Mouse (Mus musculus) megakaryocyte, embryonic 14.5 days (primary cell): ENCODE data around the gene Dnah5. TPM values are rescaled to one million over a fixed set of nuclear protein-coding genes. Genes with fewer than 3 reads are reported as not detected.
"Not testable (repeated sequence)": the region's sequence is repeated elsewhere in the genome, so short reads cannot be mapped to it uniquely, and the experiment has no call there.

Experiments
- H3K27me3 ChIP-seq: replicated peaks from 2 replicates; pipeline ENCODE3; 2012; ENCODE audit warnings: inconsistent platforms
- H3K36me3 ChIP-seq: replicated peaks from 2 replicates; pipeline ENCODE3; 2012; ENCODE audit warnings: low read length, inconsistent platforms, mixed read lengths
- H3K4me1 ChIP-seq: 2 replicates; pipeline ENCODE4 v1.6.1; 2012; ENCODE audit warnings: inconsistent platforms
- H3K4me3 ChIP-seq: replicated peaks from 2 replicates; pipeline ENCODE3; 2012; ENCODE audit warnings: moderate library complexity, mild to moderate bottlenecking, inconsistent platforms
- H3K9me3 ChIP-seq: 2 replicates; pipeline ENCODE4 v1.6.1; 2012; ENCODE audit warnings: inconsistent platforms
- FLI1 ChIP-seq: IDR thresholded peaks from 2 replicates; pipeline ENCODE4 v1.6.1; 2012; ENCODE audit warnings: low read length, inconsistent platforms, mixed read lengths
- GATA1 ChIP-seq: IDR thresholded peaks from 3 replicates; pipeline ENCODE4 v1.6.1; 2012; ENCODE audit warnings: mixed read lengths, low read length, inconsistent platforms, borderline replicate concordance
- polyA plus RNA-seq: library from polyadenylated mRNA; stranded (reverse); fragments of >175 nt; gene quantifications from 2 replicates; pipeline ENCODE4 v1.2.3, GENCODE M21; 2012; ENCODE audit warnings: low replicate concordance; ENCODE audit not compliant: insufficient read depth

Gene Dnah5
- polyA plus RNA-seq, 1 experiment, result 0.01 TPM

GRCm38 (mm10) chr15:28367561-28367960, 164.0 kb downstream of the Dnah5 start:
- Histone ChIP-seq H3K4me1 (no peaks in the 10 kb centered on the region), H3K4me3 (no peak overlapping the region), H3K9me3 (no peaks in the 10 kb centered on the region), H3K27me3 (no peaks in the 10 kb centered on the region), H3K36me3 (no peaks in the 10 kb centered on the region)
- no peak for TF ChIP-seq GATA1
- no peak for TF ChIP-seq FLI1

DNA sequence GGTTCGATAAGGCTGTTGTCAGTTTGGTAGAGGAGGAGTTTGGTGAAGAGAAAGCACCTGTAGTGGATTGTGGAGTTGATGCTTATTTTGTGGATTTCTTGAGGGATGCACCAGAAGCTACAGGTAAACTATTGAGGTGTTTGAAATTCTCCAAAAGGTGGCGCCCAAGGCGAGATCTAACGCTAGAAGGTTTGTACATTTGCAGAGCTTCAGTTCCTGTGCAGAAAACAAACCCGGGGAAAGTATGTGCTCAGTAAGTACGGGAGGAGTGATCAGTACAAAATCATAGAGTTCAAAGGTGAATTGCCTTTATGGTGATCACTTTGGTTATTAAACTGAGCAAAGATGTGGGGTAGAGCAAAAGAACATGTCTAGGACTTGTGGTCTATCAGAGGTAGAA, 166.9 kb downstream of the Dnah5 start:
- H3K9me3 ChIP-seq, result no peaks in the 10 kb centered on the region
- H3K4me3 ChIP-seq, result no peak overlapping the region
- no peaks in the 10 kb centered on the region for H3K4me1 ChIP-seq
- H3K27me3 ChIP-seq, result no peaks in the 10 kb centered on the region
- no peaks in the 10 kb centered on the region for H3K36me3 ChIP-seq
- TF ChIP-seq FLI1 (no peak), GATA1 (no peak)

GRCm38 (mm10) chr15:28371506-28371905, 168.0 kb downstream of the Dnah5 start:
- H3K9me3 ChIP-seq, result 0 out of 2 replicates have a peak, but pooled peaks cover 3% of the 10 kb centered on the region
- no peaks in the 10 kb centered on the region for H3K36me3 ChIP-seq
- H3K4me1 ChIP-seq, result no peaks in the 10 kb centered on the region
- no peaks in the 10 kb centered on the region for H3K27me3 ChIP-seq
- TF ChIP-seq GATA1, result no peak
- no peak for TF ChIP-seq FLI1
- H3K4me3 ChIP-seq, result no peak overlapping the region

DNA sequence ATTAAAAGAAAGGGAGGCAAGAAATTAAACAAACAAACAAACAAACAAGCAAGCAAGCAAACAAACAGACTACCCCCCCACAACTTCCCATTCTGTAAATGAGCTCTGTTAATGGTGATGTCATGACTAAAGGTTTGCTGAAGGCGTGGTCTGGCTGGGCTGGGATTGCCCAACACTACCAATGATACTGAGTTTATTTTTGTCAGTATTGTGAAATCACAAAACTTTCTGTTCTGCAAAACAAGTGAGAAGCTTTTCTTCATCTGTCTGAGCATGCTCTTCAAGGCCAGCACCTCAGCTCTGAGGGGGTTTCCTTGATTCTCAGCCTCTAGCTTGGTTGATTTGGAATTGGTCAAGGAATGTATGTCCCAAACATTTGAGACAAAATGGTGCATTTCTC, 170.8 kb downstream of the Dnah5 start:
- Histone ChIP-seq H3K9me3 (0 out of 2 replicates have a peak, but pooled peaks cover 11% of the 10 kb centered on the region), H3K4me1 (no peaks in the 10 kb centered on the region), H3K4me3 (no peak overlapping the region), H3K27me3 (no peaks in the 10 kb centered on the region), H3K36me3 (no peaks in the 10 kb centered on the region)
- TF ChIP-seq GATA1, result no peak
- no peak for TF ChIP-seq FLI1

DNA sequence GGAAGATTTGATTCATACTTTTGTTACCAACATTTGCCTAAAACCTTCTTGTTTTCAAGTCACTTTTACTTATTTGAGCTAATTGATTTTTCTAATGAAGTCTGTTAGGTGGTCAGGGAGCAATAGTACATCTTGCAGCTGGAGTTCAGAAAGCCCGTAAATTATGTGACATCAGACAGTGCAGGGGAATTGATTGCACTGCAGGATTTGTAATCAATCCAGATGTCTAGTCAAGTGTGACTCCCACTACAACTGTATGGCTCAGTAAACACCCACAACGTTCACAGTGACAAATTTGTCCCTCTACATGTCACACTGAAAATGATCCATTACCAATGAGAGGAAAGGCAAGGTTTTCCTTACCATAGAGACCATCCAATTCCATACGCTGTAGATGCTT, 177.4 kb downstream of the Dnah5 start:
- Histone ChIP-seq H3K27me3 (no peaks in the 10 kb centered on the region), H3K4me3 (no peak overlapping the region), H3K4me1 (no peaks in the 10 kb centered on the region), H3K9me3 (0 out of 2 replicates have a peak, but pooled peaks cover 8% of the 10 kb centered on the region), H3K36me3 (no peaks in the 10 kb centered on the region)
- no peak for TF ChIP-seq GATA1
- TF ChIP-seq FLI1, result no peak

DNA sequence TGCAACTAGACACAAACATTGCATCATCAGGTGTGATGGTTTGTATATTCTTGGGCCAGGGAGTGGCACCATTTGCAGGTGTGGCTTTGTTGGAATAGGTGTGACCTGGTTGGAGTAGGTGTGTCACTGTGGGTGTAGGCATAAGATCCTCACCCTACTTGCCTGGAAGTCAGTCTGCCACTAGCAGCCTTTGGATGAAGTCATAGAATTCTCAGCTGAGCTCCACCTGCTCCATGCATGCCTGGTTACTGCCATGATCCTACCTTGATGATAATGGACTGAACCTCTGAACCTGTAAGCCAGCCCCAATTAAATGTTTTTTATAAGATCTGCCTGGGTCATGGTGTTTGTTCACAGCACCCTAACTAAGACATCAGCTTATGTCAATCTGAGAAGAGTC, 190.2 kb downstream of the Dnah5 start:
- H3K9me3 ChIP-seq, H3K4me3 ChIP-seq, H3K4me1 ChIP-seq, H3K27me3 ChIP-seq, H3K36me3 ChIP-seq: not testable (repeated sequence)

DNA sequence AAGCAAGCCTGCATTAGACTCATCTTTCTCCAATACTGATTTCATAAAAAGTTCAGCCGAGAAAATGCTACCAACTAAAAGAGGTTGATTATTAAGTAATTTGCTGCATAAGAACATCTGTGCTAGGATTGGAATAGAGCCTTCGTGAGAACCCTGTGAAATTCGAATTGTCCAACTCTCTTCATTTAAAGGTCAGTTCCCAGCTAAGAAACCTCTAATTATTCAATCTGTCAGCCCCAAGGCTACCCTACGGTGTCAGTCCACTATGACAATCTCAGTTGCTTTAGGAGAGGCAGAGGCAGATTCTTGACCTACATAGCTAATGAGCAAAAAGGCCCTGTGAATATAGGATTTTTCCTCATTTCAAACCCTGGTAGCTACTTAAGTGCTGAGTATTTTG, 191.9 kb downstream of the Dnah5 start:
- no peak for TF ChIP-seq FLI1
- no peak for TF ChIP-seq GATA1
- no peaks in the 10 kb centered on the region for H3K36me3 ChIP-seq
- no peaks in the 10 kb centered on the region for H3K27me3 ChIP-seq
- no peak overlapping the region for H3K4me3 ChIP-seq
- H3K4me1 ChIP-seq, result no peaks in the 10 kb centered on the region
- peaks cover 6% of the 10 kb centered on the region; the same call in 1 of the 2 replicates for H3K9me3 ChIP-seq

GRCm38 (mm10) chr15:28398472-28398871, 194.9 kb downstream of the Dnah5 start:
- Histone ChIP-seq H3K9me3 (peaks cover 9% of the 10 kb centered on the region; the same call in 1 of the 2 replicates), H3K36me3 (no peaks in the 10 kb centered on the region), H3K4me3 (no peak overlapping the region), H3K4me1 (no peaks in the 10 kb centered on the region), H3K27me3 (no peaks in the 10 kb centered on the region)
- no peak for TF ChIP-seq FLI1
- TF ChIP-seq GATA1, result no peak

DNA sequence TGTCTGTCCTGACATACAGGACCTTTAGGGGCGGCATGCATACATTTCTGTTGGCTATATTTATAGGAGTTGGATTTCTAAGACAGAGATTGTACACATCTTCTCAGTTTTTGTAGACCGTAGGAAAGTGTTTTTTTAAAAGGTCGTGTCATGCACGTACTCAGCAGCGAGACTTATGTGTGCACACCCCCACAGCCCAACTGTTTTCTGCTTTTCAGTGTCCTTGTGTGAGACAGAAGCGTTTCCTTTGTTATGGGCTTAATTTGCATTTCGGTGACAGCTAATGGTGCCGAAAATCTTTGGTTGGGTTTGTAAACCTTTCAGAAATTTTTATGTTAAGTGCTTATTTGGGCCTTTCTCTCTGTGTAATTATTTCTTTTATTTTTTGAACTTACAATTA, 195.7 kb downstream of the Dnah5 start:
- TF ChIP-seq GATA1 (no peak), FLI1 (no peak)
- Histone ChIP-seq H3K9me3 (peaks cover 9% of the 10 kb centered on the region; the same call in 1 of the 2 replicates), H3K36me3 (no peaks in the 10 kb centered on the region), H3K4me1 (no peaks in the 10 kb centered on the region), H3K27me3 (no peaks in the 10 kb centered on the region), H3K4me3 (no peak overlapping the region)

- Histone ChIP-seq H3K36me3 (no peaks in the 10 kb centered on the region), H3K9me3 (0 out of 2 replicates have a peak, but pooled peaks cover 7% of the 10 kb centered on the region), H3K27me3 (no peaks in the 10 kb centered on the region), H3K4me3 (no peak overlapping the region), H3K4me1 (no peaks in the 10 kb centered on the region)
- TF ChIP-seq GATA1, result no peak
- TF ChIP-seq FLI1, result no peak
Observed at GRCm38 (mm10) chr15:28404630-28405029, 201.1 kb downstream of the Dnah5 start.

GRCm38 (mm10) chr15:28405136-28405535, 201.6 kb downstream of the Dnah5 start:
- no peak for TF ChIP-seq FLI1
- no peak for TF ChIP-seq GATA1
- no peak overlapping the region for H3K4me3 ChIP-seq

More at GRCm38 (mm10) chr15:28405136-28405535, 201.6 kb downstream of the Dnah5 start:
- Histone ChIP-seq H3K4me1 (no peaks in the 10 kb centered on the region), H3K36me3 (no peaks in the 10 kb centered on the region), H3K9me3 (0 out of 2 replicates have a peak, but pooled peaks cover 7% of the 10 kb centered on the region), H3K27me3 (no peaks in the 10 kb centered on the region)
